8 mouse cellular contexts compared by ENCODE assay signal in the genomic region with DNA sequence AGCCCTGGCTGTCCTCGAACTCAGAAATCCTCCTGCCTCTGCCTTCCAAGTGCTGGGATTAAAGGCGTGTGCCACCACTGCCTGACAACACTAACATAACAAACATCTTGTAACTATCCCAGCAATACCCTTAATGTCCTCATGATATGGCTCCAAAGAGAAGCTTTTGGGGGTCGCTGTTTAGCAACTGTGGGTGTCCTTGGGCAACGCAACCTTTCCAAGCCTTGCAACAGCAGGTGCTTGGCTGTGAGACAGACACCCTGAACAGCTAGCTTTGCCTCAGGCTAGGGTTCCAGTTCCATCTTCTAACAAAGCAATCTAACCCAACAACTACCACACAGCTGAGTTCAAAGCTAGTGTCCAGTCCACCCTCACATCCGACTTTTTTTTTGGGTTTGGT. TPM values are rescaled to one million over a fixed set of nuclear protein-coding genes. Genes with fewer than 3 reads are reported as not detected.
A peak's percentile ranks its signal among the peaks of the same experiment; 100 is the strongest.
DNase-seq lines count a peak whose midpoint lies in the region; ATAC-seq and TF ChIP-seq lines count a peak whose summit lies in the region.

No protein-coding gene starts in this region.

- no peak for DNase-seq in liver, adult 2 months (ENCODE audit: extremely low read depth, low read depth, low spot score)
- no peak for DNase-seq in liver
- DNase-seq in limb, embryonic 11.5 days (ENCODE audit: low spot score): no peak
- no peak for DNase-seq in adrenal gland, postnatal 10 days
- DNase-seq in adrenal gland, postnatal 25 days: no peak

- peak overlapping the region; percentile 87 for H3K4me2 ChIP-seq in embryonic facial prominence, embryonic 13.5 days
- peak overlapping the region; percentile 94 for H3K4me2 ChIP-seq in limb, embryonic 11.5 days (ENCODE audit: low read depth, severe bottlenecking)
- H3K4me2 ChIP-seq in neural tube, embryonic 15.5 days: peak overlapping the region; percentile 83

- no peak for TF ChIP-seq CTCF in liver, adult 2 months (IDR thresholded peaks at IDR 0.05; ENCODE audit: low read depth, low read length)

- TF ChIP-seq POLR2A in liver, adult 2 months (IDR thresholded peaks at IDR 0.05; ENCODE audit: extremely low read depth, insufficient read depth, low read length): no peak

- WGBS in liver, adult 2 months: 43% methylated on average over 5 of the region's 5 CpGs
- 67% methylated on average over 5 of the region's 5 CpGs for WGBS in embryonic facial prominence, embryonic 13.5 days
- 69% methylated on average over 5 of the region's 5 CpGs for WGBS in limb, embryonic 11.5 days
- 74% methylated on average over 5 of the region's 5 CpGs for WGBS in neural tube, embryonic 15.5 days

- H3K9ac ChIP-seq in liver, adult 2 months (ENCODE audit: low read depth, low read length): peak overlapping the region; percentile 12; the same call in 1 of the 2 replicates
- peak overlapping the region; percentile 94 for H3K9ac ChIP-seq in embryonic facial prominence, embryonic 13.5 days
- peak overlapping the region; percentile 84 for H3K9ac ChIP-seq in limb, embryonic 11.5 days (ENCODE audit: low read length)
- H3K9ac ChIP-seq in neural tube, embryonic 15.5 days (replicated peaks): peak overlapping the region; percentile 88

- no peaks in the 10 kb centered on the region for H3K27me3 ChIP-seq in liver, adult 2 months (ENCODE audit: control insufficient read depth, insufficient read depth, low read length)
- H3K27me3 ChIP-seq in embryonic facial prominence, embryonic 13.5 days: no peaks in the 10 kb centered on the region
- no peaks in the 10 kb centered on the region for H3K27me3 ChIP-seq in limb, embryonic 11.5 days (ENCODE audit: control insufficient read depth, insufficient read depth, low read length)
- no peaks in the 10 kb centered on the region for H3K27me3 ChIP-seq in neural tube, embryonic 15.5 days (replicated peaks)

- no peak for ATAC-seq in embryonic facial prominence, embryonic 13.5 days (ENCODE audit: insufficient number of reproducible peaks, insufficient read depth, low FRiP score, low TSS enrichment, low read depth)
- no peak for ATAC-seq in limb, embryonic 11.5 days (ENCODE audit: insufficient number of reproducible peaks, low FRiP score, low TSS enrichment, low read depth)
- no peak for ATAC-seq in neural tube, embryonic 15.5 days (ENCODE audit: low FRiP score)
- ATAC-seq in CD4-positive, CD25-positive, alpha-beta regulatory T cell, adult 4 months: no peak

- peaks cover 15% of the 10 kb centered on the region for H3K4me1 ChIP-seq in liver, adult 2 months (ENCODE audit: control insufficient read depth, insufficient read depth, low read length)
- peaks cover 30% of the 10 kb centered on the region for H3K4me1 ChIP-seq in embryonic facial prominence, embryonic 13.5 days
- peaks cover 14% of the 10 kb centered on the region for H3K4me1 ChIP-seq in limb, embryonic 11.5 days (ENCODE audit: control insufficient read depth, insufficient read depth, low read length)
- peaks cover 43% of the 10 kb centered on the region for H3K4me1 ChIP-seq in neural tube, embryonic 15.5 days

- H3K27ac ChIP-seq in liver, adult 2 months (replicated peaks; ENCODE audit: insufficient read depth, low read depth, low read length): no peak overlapping the region
- H3K27ac ChIP-seq in embryonic facial prominence, embryonic 13.5 days: no peak overlapping the region
- H3K27ac ChIP-seq in limb, embryonic 11.5 days (replicated peaks; ENCODE audit: low read depth, low read length): no peak overlapping the region
- H3K27ac ChIP-seq in neural tube, embryonic 15.5 days (replicated peaks): no peak overlapping the region

- no peaks in the 10 kb centered on the region for H3K9me3 ChIP-seq in embryonic facial prominence, embryonic 13.5 days
- H3K9me3 ChIP-seq in limb, embryonic 11.5 days (ENCODE audit: control insufficient read depth, low read length): no peaks in the 10 kb centered on the region
- no peaks in the 10 kb centered on the region for H3K9me3 ChIP-seq in neural tube, embryonic 15.5 days (replicated peaks)

- H3K36me3 ChIP-seq in liver, adult 2 months (ENCODE audit: control insufficient read depth, insufficient read depth, low read length): peaks cover 4% of the 10 kb centered on the region; the same call in 1 of the 2 replicates
- peaks cover 45% of the 10 kb centered on the region for H3K36me3 ChIP-seq in embryonic facial prominence, embryonic 13.5 days
- peaks cover 22% of the 10 kb centered on the region for H3K36me3 ChIP-seq in limb, embryonic 11.5 days (ENCODE audit: control insufficient read depth, insufficient read depth, low read length)
- H3K36me3 ChIP-seq in neural tube, embryonic 15.5 days: peaks cover 43% of the 10 kb centered on the region

- H3K79me2 ChIP-seq in liver, adult 2 months (ENCODE audit: control insufficient read depth, insufficient read depth, low read length): no peaks in the 10 kb centered on the region

- H3K4me3 ChIP-seq in liver, adult 2 months (ENCODE audit: insufficient read depth, low read depth, low read length): no peak overlapping the region
- H3K4me3 ChIP-seq in embryonic facial prominence, embryonic 13.5 days: peak overlapping the region; percentile 65
- peak overlapping the region; percentile 76 for H3K4me3 ChIP-seq in limb, embryonic 11.5 days (ENCODE audit: low read depth, low read length)
- H3K4me3 ChIP-seq in neural tube, embryonic 15.5 days (replicated peaks): peak overlapping the region; percentile 84

RNA-seq across cellular contexts. Expression of a gene that starts 1.6 kb away (rescaled TPM):
- 41.2 and 45.1 TPM in 2 replicates for total RNA-seq in liver, adult 2 months (2014; rRNA removed)
- 21.3 and 25.7 TPM in 2 replicates for polyA plus RNA-seq in liver, adult 2 months (2012; rRNA removed)
- 123 TPM in 2 replicates for polyA plus RNA-seq in embryonic facial prominence, embryonic 13.5 days (2015; fragmentation: Nextera tagmentation; extraction: Ambion mirVana)
- 106 and 115 TPM in 2 replicates for polyA plus RNA-seq in limb, embryonic 11.5 days (2014; fragmentation: Nextera tagmentation; extraction: Ambion mirVana)
- 146 and 156 TPM in 2 replicates for polyA plus RNA-seq in neural tube, embryonic 15.5 days (2015; fragmentation: Nextera tagmentation; extraction: Ambion mirVana)
- 10 to 100 TPM; 59.7 to 61.2 TPM for total RNA-seq in adrenal gland, postnatal 10 days (2021)
- 71.2 and 78.8 TPM in 2 replicates for total RNA-seq in adrenal gland, postnatal 25 days (2021)
- 100 to 1,000 TPM; 101 to 124 TPM for polyA plus RNA-seq in CD4-positive, CD25-positive, alpha-beta regulatory T cell, adult 4 months (2017; shearing (Covaris generic))

RNA-seq across cellular contexts. Expression of a gene that starts 1.9 kb away (rescaled TPM):
- 179 and 183 TPM in 2 replicates for total RNA-seq in liver, adult 2 months (2014; rRNA removed)
- 56.9 and 60.6 TPM in 2 replicates for polyA plus RNA-seq in liver, adult 2 months (2012; rRNA removed)
- polyA plus RNA-seq in embryonic facial prominence, embryonic 13.5 days (2015; fragmentation: Nextera tagmentation; extraction: Ambion mirVana): 1,096 and 1,227 TPM in 2 replicates
- 1,159 and 1,170 TPM in 2 replicates for polyA plus RNA-seq in limb, embryonic 11.5 days (2014; fragmentation: Nextera tagmentation; extraction: Ambion mirVana)
- polyA plus RNA-seq in neural tube, embryonic 15.5 days (2015; fragmentation: Nextera tagmentation; extraction: Ambion mirVana): 636 TPM in 2 replicates
- total RNA-seq in adrenal gland, postnatal 10 days (2021): 100 to 1,000 TPM; 511 to 525 TPM
- 390 and 397 TPM in 2 replicates for total RNA-seq in adrenal gland, postnatal 25 days (2021)
- polyA plus RNA-seq in CD4-positive, CD25-positive, alpha-beta regulatory T cell, adult 4 months (2017; shearing (Covaris generic)): 1,000 to 10,000 TPM; 1,861 to 2,080 TPM

RNA-seq across cellular contexts. Expression of a gene that starts 6.2 kb away (rescaled TPM):
- total RNA-seq in liver, adult 2 months (2014; rRNA removed): 0.55 and 0.67 TPM in 2 replicates
- polyA plus RNA-seq in liver, adult 2 months (2012; rRNA removed): 0.34 TPM in 2 replicates
- polyA plus RNA-seq in embryonic facial prominence, embryonic 13.5 days (2015; fragmentation: Nextera tagmentation; extraction: Ambion mirVana): 2.0 and 2.2 TPM in 2 replicates
- polyA plus RNA-seq in limb, embryonic 11.5 days (2014; fragmentation: Nextera tagmentation; extraction: Ambion mirVana): 1.1 and 1.7 TPM in 2 replicates
- 1.6 and 1.8 TPM in 2 replicates for polyA plus RNA-seq in neural tube, embryonic 15.5 days (2015; fragmentation: Nextera tagmentation; extraction: Ambion mirVana)
- under 1 TPM; 0.21 to 0.27 TPM for total RNA-seq in adrenal gland, postnatal 10 days (2021)
- total RNA-seq in adrenal gland, postnatal 25 days (2021): 0.43 and 0.85 TPM in 2 replicates
- 1 to 10 TPM in 1 of 2 experiments, under 1 TPM in 1; 0.81 to 1.0 TPM for polyA plus RNA-seq in CD4-positive, CD25-positive, alpha-beta regulatory T cell, adult 4 months (2017; shearing (Covaris generic))

Comparison
In these comparisons a context has a peak if more than half of its experiments do, and no peak if none do; other contexts are left out.
1. H3K9ac ChIP-seq: peak in every context shown above with its lines; median percentile 94 in embryonic facial prominence, embryonic 13.5 days; 88 in neural tube, embryonic 15.5 days; 84 in limb, embryonic 11.5 days; 12 in liver, adult 2 months.
2. RNA of a gene that starts 1.9 kb away (polyA plus RNA-seq): 1,861 to 2,080 TPM in CD4-positive, CD25-positive, alpha-beta regulatory T cell, adult 4 months, 1,096 to 1,227 TPM in embryonic facial prominence, embryonic 13.5 days, 1,159 to 1,170 TPM in limb, embryonic 11.5 days and 636 TPM in neural tube, embryonic 15.5 days; 56.9 to 60.6 TPM in liver, adult 2 months; every median in the first group is over 10 times any median in the second.
3. Peak in every context shown above with its lines, with median percentiles within 50 percentile points of each other: H3K4me2 ChIP-seq.